ENCODE assay signal across 31 mouse cellular contexts in the genomic region with DNA sequence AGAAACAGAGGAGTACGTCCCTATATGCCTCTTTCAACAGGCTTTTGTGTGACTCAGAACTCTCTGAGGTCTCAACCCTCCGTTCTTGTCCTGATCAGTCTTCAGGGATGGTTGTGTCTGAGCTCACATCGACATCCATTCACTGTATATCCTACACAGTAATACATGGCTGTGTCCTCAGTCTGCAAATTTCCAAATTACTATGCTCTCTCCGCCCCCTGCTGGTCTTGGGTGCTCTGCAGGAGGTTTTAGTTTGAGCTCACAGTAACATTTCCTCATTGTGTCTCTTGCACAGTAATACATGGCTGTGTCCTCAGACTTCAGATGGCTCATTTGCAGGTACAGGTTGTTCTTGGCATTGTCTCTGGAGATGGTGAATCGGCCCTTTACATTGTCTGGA. TPM values are rescaled to one million over a fixed set of nuclear protein-coding genes. Genes with fewer than 3 reads are reported as not detected.
DNase-seq lines count a peak whose midpoint lies in the region; ATAC-seq and TF ChIP-seq lines count a peak whose summit lies in the region.
"Not testable (repeated sequence)": the region's sequence is repeated elsewhere in the genome, so short reads cannot be mapped to it uniquely, and the experiment has no call there.
"Had no signal": no experiment of that assay in that cellular context is flagged by ENCODE, and none has a peak within 500 bp of the region (broad histone marks: within the 10 kb centered on the region; RNA-seq: fewer than 3 reads in every experiment).

No protein-coding gene starts in this region.

- 69% methylated on average over 5 of the region's 5 CpGs for WGBS in thymus, adult 2 months

- H3K4me1 ChIP-seq in thymus, adult 2 months (replicated peaks; ENCODE audit: control insufficient read depth, insufficient read depth, low read length), result not testable (repeated sequence)

- not testable (repeated sequence) for TF ChIP-seq CTCF in thymus, adult 2 months (IDR thresholded peaks at IDR 0.05; ENCODE audit: borderline replicate concordance, control insufficient read depth, extremely low read depth, insufficient read depth, low read length, poor library complexity)

- not testable (repeated sequence) for H3K4me3 ChIP-seq in thymus, adult 2 months (ENCODE audit: control insufficient read depth, insufficient read depth, low read length)

- DNase-seq in B cell, adult 2 months, result peak; percentile 34 to 38
- DNase-seq in ES-CJ7 (ENCODE audit: low read depth, low spot score), result peak; percentile 53
- peak; percentile 52 for DNase-seq in ZHBTc4 (ENCODE audit: low read depth, low spot score)
- peak; percentile 62 for DNase-seq in induced T-regulatory cell, adult 2 months (ENCODE audit: low read depth)
- peak; percentile 18 for DNase-seq in thymus, adult 2 months

- not testable (repeated sequence) for H3K36me3 ChIP-seq in thymus, adult 2 months (ENCODE audit: control insufficient read depth, insufficient read depth, low read length)

- ATAC-seq in megakaryocyte-erythroid progenitor cell, adult 5-6 weeks (replicated peaks; ENCODE audit: low FRiP score, low TSS enrichment, poor library complexity, severe bottlenecking), result 0 out of 2 replicates have a peak, but pooled peaks have one; percentile 57

- H3K27me3 ChIP-seq in thymus, adult 2 months (ENCODE audit: control insufficient read depth, insufficient read depth, low read length), result not testable (repeated sequence)

- not testable (repeated sequence) for TF ChIP-seq POLR2A in thymus, adult 2 months (IDR thresholded peaks at IDR 0.05; ENCODE audit: control insufficient read depth, extremely low read depth, insufficient read depth, low read length, poor library complexity)

- not testable (repeated sequence) for H3K27ac ChIP-seq in thymus, adult 2 months (ENCODE audit: control insufficient read depth, insufficient read depth, low read length)

RNA-seq across cellular contexts. Expression of gene Adam6a, which starts 53.5 kb away (rescaled TPM):
- not detected in 2 replicates for total RNA-seq in megakaryocyte-erythroid progenitor cell, adult 5-6 weeks (2014; fragmentation: Nextera tagmentation)
- total RNA-seq in megakaryocyte-erythroid progenitor cell, adult 5-6 weeks (2017), result not detected in 2 replicates
- polyA plus RNA-seq in thymus, adult 2 months (2012; rRNA removed), result not detected in 2 replicates
- total RNA-seq: adrenal gland, postnatal 10 days; gastrocnemius, adult 18-20 months; gastrocnemius, postnatal 25 days; heart, adult 18-20 months; heart, postnatal 36 days; hindbrain, postnatal 0 days; layer of hippocampus, postnatal 36 days; left cerebral cortex, postnatal 10 days had no signal
- polyA plus RNA-seq: embryonic facial prominence, embryonic 13.5 days; forebrain, embryonic 10.5 days; forebrain, embryonic 15.5 days; frontal cortex, adult 2 months; heart, embryonic 11.5 days; heart, embryonic 16.5 days; hindbrain, embryonic 12.5 days; hindbrain, postnatal 0 days; intestine, embryonic 16.5 days; large intestine, adult 2 months; limb, embryonic 10.5 days; limb, embryonic 15.5 days; liver, embryonic 13.5 days; lung, adult 2 months; macrophage; midbrain, embryonic 11.5 days; midbrain, embryonic 16.5 days; neural tube, embryonic 12.5 days had no signal
